Mouse (Mus musculus) olfactory bulb, adult 2 months (tissue): ENCODE data around the gene Pex26. TPM values are rescaled to one million over a fixed set of nuclear protein-coding genes. Genes with fewer than 3 reads are reported as not detected.

Source experiments
- H3K27ac ChIP-seq: fragments of 200-500 bp; 2 replicates; pipeline ENCODE4 v1.5.1; 2012; ENCODE audit warnings: low read depth, low read length; ENCODE audit not compliant: insufficient read depth
- H3K4me1 ChIP-seq: fragments of 200-500 bp; 2 replicates; pipeline ENCODE4 v1.6.1; 2012; ENCODE audit warnings: low read length; ENCODE audit not compliant: control insufficient read depth, insufficient read depth
- H3K4me3 ChIP-seq: fragments of 200-500 bp; 2 replicates; pipeline ENCODE4 v1.5.1; 2012; ENCODE audit warnings: mild to moderate bottlenecking, low read depth, low read length, moderate library complexity; ENCODE audit not compliant: insufficient read depth
- CTCF ChIP-seq: fragments of 200-500 bp; IDR thresholded peaks from 2 replicates; pipeline ENCODE4 v1.5.1; 2012; ENCODE audit warnings: low read depth, mild to moderate bottlenecking, low read length, moderate library complexity; ENCODE audit not compliant: insufficient read depth
- POLR2A ChIP-seq: fragments of 200-500 bp; IDR thresholded peaks from 2 replicates; pipeline ENCODE4 v1.6.1; 2012; ENCODE audit warnings: mild to moderate bottlenecking, low read depth, low read length, moderate library complexity; ENCODE audit not compliant: insufficient read depth
- WGBS: fragments of 180-500 bp; shearing (Covaris S2); methylation state at CpG from one replicate; pipeline ENCODE4 v1.1.7; 2018; 5-methylcytosine and 5-hydroxymethylcytosine counted together
- polyA plus RNA-seq: library from polyadenylated mRNA; stranded (reverse); fragments of >200 nt; gene quantifications from 2 replicates; pipeline ENCODE4 v1.2.4, GENCODE M21; 2012; ENCODE audit warnings: low replicate concordance; ENCODE audit not compliant: missing spikeins, insufficient read depth, insufficient read length

Gene Pex26
- polyA plus RNA-seq, 1 experiment, result not detected

- no peak overlapping the region for H3K27ac ChIP-seq
- 96% methylated on average over 14 of the region's 14 CpGs for WGBS
- H3K4me3 ChIP-seq, result no peak overlapping the region
- H3K4me1 ChIP-seq, result peaks cover 40% of the 10 kb centered on the region
- no peak for TF ChIP-seq CTCF
- TF ChIP-seq POLR2A, result no peak
Measured at GRCm38 (mm10) chr6:121223001-121223400, 39.5 kb downstream of the Pex26 start.

GRCm38 (mm10) chr6:121224067-121224466 is 40.6 kb downstream of the Pex26 start:
- no peak for TF ChIP-seq POLR2A
- TF ChIP-seq CTCF, result no peak
- 74% methylated on average over 5 of the region's 5 CpGs for WGBS

GRCm38 (mm10) chr6:121224993-121225392 is 41.5 kb downstream of the Pex26 start:
- Histone ChIP-seq H3K4me3 (no peak overlapping the region), H3K27ac (peak overlapping the region; percentile 56; the same call in 1 of the 2 replicates), H3K4me1 (peaks cover 32% of the 10 kb centered on the region)
- no peak for TF ChIP-seq CTCF
- no peak for TF ChIP-seq POLR2A
- WGBS, result 48% methylated on average over 6 of the region's 6 CpGs

More at GRCm38 (mm10) chr6:121224067-121224466, 40.6 kb downstream of the Pex26 start:
- H3K27ac ChIP-seq, result no peak overlapping the region
- no peak overlapping the region for H3K4me3 ChIP-seq
- peaks cover 37% of the 10 kb centered on the region for H3K4me1 ChIP-seq

- 37% methylated on average over 4 of the region's 4 CpGs for WGBS
- 0 out of 2 replicates have a peak overlapping the region, but pooled peaks have one; percentile 12 for H3K27ac ChIP-seq
- H3K4me3 ChIP-seq, result no peak overlapping the region
- H3K4me1 ChIP-seq, result peaks cover 24% of the 10 kb centered on the region
- TF ChIP-seq POLR2A (no peak), CTCF (no peak)
Measured at GRCm38 (mm10) chr6:121226043-121226442, 42.6 kb downstream of the Pex26 start.

- Histone ChIP-seq H3K27ac (no peak overlapping the region), H3K4me1 (peaks cover 21% of the 10 kb centered on the region), H3K4me3 (no peak overlapping the region)
- TF ChIP-seq CTCF, result no peak
- no peak for TF ChIP-seq POLR2A
- 94% methylated on average over 2 of the region's 2 CpGs for WGBS
Measured at GRCm38 (mm10) chr6:121226744-121227143, 43.3 kb downstream of the Pex26 start.

- WGBS, result 75% methylated on average over 8 of the region's 8 CpGs
- H3K27ac ChIP-seq, result no peak overlapping the region
- TF ChIP-seq POLR2A, result no peak
- no peak for TF ChIP-seq CTCF
- H3K4me3 ChIP-seq, result no peak overlapping the region
- H3K4me1 ChIP-seq, result peaks cover 14% of the 10 kb centered on the region
Measured at GRCm38 (mm10) chr6:121228421-121228820, 45.0 kb downstream of the Pex26 start.

- 69% methylated on average over 1 of the region's 1 CpGs for WGBS
- Histone ChIP-seq H3K4me1 (0 out of 2 replicates have a peak, but pooled peaks cover 4% of the 10 kb centered on the region), H3K4me3 (no peak overlapping the region), H3K27ac (no peak overlapping the region)
- TF ChIP-seq CTCF (no peak), POLR2A (no peak)
Measured at GRCm38 (mm10) chr6:121232652-121233051, 49.2 kb downstream of the Pex26 start.

- WGBS, result 94% methylated on average over 2 of the region's 2 CpGs
- no peak for TF ChIP-seq CTCF
- no peak for TF ChIP-seq POLR2A
Measured at GRCm38 (mm10) chr6:121236386-121236785, 52.9 kb downstream of the Pex26 start.

GRCm38 (mm10) chr6:121238209-121238608 is 54.7 kb downstream of the Pex26 start:
- H3K4me3 ChIP-seq, result no peak overlapping the region
- no peak overlapping the region for H3K27ac ChIP-seq
- H3K4me1 ChIP-seq, result no peaks in the 10 kb centered on the region
- 95% methylated on average over 4 of the region's 4 CpGs for WGBS
- no peak for TF ChIP-seq POLR2A
- TF ChIP-seq CTCF, result no peak

More at GRCm38 (mm10) chr6:121236386-121236785, 52.9 kb downstream of the Pex26 start:
- Histone ChIP-seq H3K27ac (no peak overlapping the region), H3K4me1 (no peaks in the 10 kb centered on the region), H3K4me3 (no peak overlapping the region)

GRCm38 (mm10) chr6:121241780-121242179 is 58.3 kb downstream of the Pex26 start:
- TF ChIP-seq POLR2A (no peak), CTCF (no peak)
- Histone ChIP-seq H3K4me3 (no peak overlapping the region), H3K27ac (no peak overlapping the region), H3K4me1 (no peaks in the 10 kb centered on the region)
- 97% methylated on average over 2 of the region's 2 CpGs for WGBS
